8 mouse cellular contexts compared by ENCODE assay signal in the genomic region with DNA sequence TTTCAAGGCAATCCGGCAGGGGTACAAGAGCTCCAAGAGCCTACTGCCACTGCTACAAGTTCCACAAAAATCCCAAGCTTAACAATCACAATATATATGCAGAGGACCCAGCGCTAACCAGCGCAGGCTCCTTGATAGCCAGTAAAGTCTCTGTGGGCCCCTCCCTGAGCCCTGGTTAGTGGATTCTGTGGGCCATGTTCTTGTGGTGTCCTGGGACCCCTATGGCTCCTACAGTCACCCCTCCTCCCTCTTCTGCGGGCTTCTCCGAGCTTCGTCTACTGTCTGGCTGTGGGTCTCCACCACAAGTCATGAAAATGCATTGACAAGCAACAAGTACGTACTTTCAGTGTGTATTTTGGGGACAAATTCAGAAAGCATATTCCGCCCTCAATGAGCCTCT. TPM values are rescaled to one million over a fixed set of nuclear protein-coding genes. Genes with fewer than 3 reads are reported as not detected.
DNase-seq lines count a peak whose midpoint lies in the region; ATAC-seq and TF ChIP-seq lines count a peak whose summit lies in the region.

No protein-coding gene starts in this region.

- H3K79me2 ChIP-seq in heart, adult 2 months (replicated peaks; ENCODE audit: control insufficient read depth, insufficient read depth, low read length) = no peaks in the 10 kb centered on the region
- peaks cover 32% of the 10 kb centered on the region for H3K79me2 ChIP-seq in CH12.LX (replicated peaks; ENCODE audit: control insufficient read depth, extremely low read depth, insufficient read depth, poor library complexity, severe bottlenecking)

- TF ChIP-seq POLR2A in heart, adult 2 months (IDR thresholded peaks at IDR 0.05; ENCODE audit: insufficient read depth, low read depth, low read length) = no peak
- no peak for TF ChIP-seq POLR2A in CH12.LX (IDR thresholded peaks at IDR 0.05; ENCODE audit: low read depth, low read length)

- TF ChIP-seq RAD21 in CH12.LX (IDR thresholded peaks at IDR 0.05; ENCODE audit: low read depth, low read length) = no peak

- no peaks in the 10 kb centered on the region for H3K27me3 ChIP-seq in heart, adult 2 months (ENCODE audit: control insufficient read depth, insufficient read depth, low read length)
- H3K27me3 ChIP-seq in CH12.LX (replicated peaks) = no peaks in the 10 kb centered on the region
- H3K27me3 ChIP-seq in embryonic facial prominence, embryonic 12.5 days = no peaks in the 10 kb centered on the region
- no peaks in the 10 kb centered on the region for H3K27me3 ChIP-seq in intestine, embryonic 16.5 days (replicated peaks; ENCODE audit: control insufficient read depth, insufficient read depth, low read length)
- H3K27me3 ChIP-seq in midbrain, embryonic 14.5 days (ENCODE audit: control insufficient read depth, insufficient read depth, low read length) = no peaks in the 10 kb centered on the region

- no peaks in the 10 kb centered on the region for H3K9me3 ChIP-seq in CH12.LX (replicated peaks; ENCODE audit: low read length)
- no peaks in the 10 kb centered on the region for H3K9me3 ChIP-seq in embryonic facial prominence, embryonic 12.5 days
- H3K9me3 ChIP-seq in intestine, embryonic 16.5 days (ENCODE audit: control insufficient read depth, low read length) = no peaks in the 10 kb centered on the region
- H3K9me3 ChIP-seq in midbrain, embryonic 14.5 days (ENCODE audit: control insufficient read depth, low read length) = no peaks in the 10 kb centered on the region

- H3K9ac ChIP-seq in heart, adult 2 months (ENCODE audit: low read depth, low read length) = peak overlapping the region; percentile 65
- peak overlapping the region; percentile 70 for H3K9ac ChIP-seq in CH12.LX (ENCODE audit: insufficient read depth, low read depth)
- H3K9ac ChIP-seq in embryonic facial prominence, embryonic 12.5 days = peak overlapping the region; percentile 76
- H3K9ac ChIP-seq in intestine, embryonic 16.5 days (ENCODE audit: low read depth, low read length) = peak overlapping the region; percentile 80
- H3K9ac ChIP-seq in midbrain, embryonic 14.5 days (replicated peaks; ENCODE audit: low read length) = peak overlapping the region; percentile 76; the same call in 1 of the 2 replicates

- H3K4me2 ChIP-seq in CH12.LX (ENCODE audit: insufficient read depth, low read depth, poor library complexity, severe bottlenecking) = peak overlapping the region; percentile 14
- peak overlapping the region; percentile 96 for H3K4me2 ChIP-seq in embryonic facial prominence, embryonic 12.5 days (replicated peaks)
- peak overlapping the region; percentile 85 for H3K4me2 ChIP-seq in intestine, embryonic 16.5 days (ENCODE audit: low read depth, low read length)
- peak overlapping the region; percentile 77 for H3K4me2 ChIP-seq in midbrain, embryonic 14.5 days (ENCODE audit: low read length)

- peak overlapping the region; percentile 74 for H3K4me3 ChIP-seq in heart, adult 2 months
- peak overlapping the region; percentile 76 to 99 (median 91) for H3K4me3 ChIP-seq in CH12.LX (replicated peaks in 1 of 3; ENCODE audit: low read depth in 2 of 3, low read length in 2 of 3, poor library complexity in 1 of 3)
- peak overlapping the region; percentile 77 for H3K4me3 ChIP-seq in embryonic facial prominence, embryonic 12.5 days
- H3K4me3 ChIP-seq in intestine, embryonic 16.5 days (ENCODE audit: low read length) = peak overlapping the region; percentile 88
- H3K4me3 ChIP-seq in midbrain, embryonic 14.5 days (replicated peaks; ENCODE audit: low read depth, low read length) = peak overlapping the region; percentile 67

- no peak for TF ChIP-seq EP300 in heart, adult 2 months (IDR thresholded peaks at IDR 0.05; ENCODE audit: insufficient read depth, low read depth, low read length)
- TF ChIP-seq EP300 in CH12.LX (IDR thresholded peaks at IDR 0.05; ENCODE audit: low read length) = no peak

- intact Hi-C loops in heart, adult 2 months (cut with DNase I) = no loop called here

- TF ChIP-seq CTCF in heart, adult 2 months (IDR thresholded peaks at IDR 0.05) = no peak
- TF ChIP-seq CTCF in CH12.LX (conservative IDR thresholded peaks at IDR 0.05 in 1 of 2, IDR thresholded peaks at IDR 0.05 in 1 of 2; ENCODE audit: low read depth in 2 of 2, low read length in 2 of 2) = no peak

- dilution Hi-C loops in CH12.LX (cut with MboI; ENCODE audit: extremely low pct_ligation_motif_present, extremely low pct_unique_long_range_greater_than_20kb, low sequenced_read_pairs) = no loop called here

- 2% methylated on average over 8 of the region's 8 CpGs for WGBS in heart, adult 2 months
- WGBS in embryonic facial prominence, embryonic 12.5 days = 3% methylated on average over 8 of the region's 8 CpGs
- 2% methylated on average over 8 of the region's 8 CpGs for WGBS in intestine, embryonic 16.5 days
- 2% methylated on average over 8 of the region's 8 CpGs for WGBS in midbrain, embryonic 14.5 days

- H3K36me3 ChIP-seq in heart, adult 2 months (ENCODE audit: control insufficient read depth, insufficient read depth, low read length) = peaks cover 2% of the 10 kb centered on the region; the same call in 1 of the 2 replicates
- peaks cover 13 to 32% of the 10 kb centered on the region in 2 experiments for H3K36me3 ChIP-seq in CH12.LX (replicated peaks in 1 of 2; ENCODE audit: control insufficient read depth in 1 of 2, insufficient read depth in 1 of 2, low read length in 1 of 2)
- peaks cover 20% of the 10 kb centered on the region for H3K36me3 ChIP-seq in embryonic facial prominence, embryonic 12.5 days
- H3K36me3 ChIP-seq in intestine, embryonic 16.5 days (ENCODE audit: control insufficient read depth, insufficient read depth, low read length) = no peaks in the 10 kb centered on the region
- H3K36me3 ChIP-seq in midbrain, embryonic 14.5 days (ENCODE audit: control insufficient read depth, insufficient read depth, low read length) = peaks cover 30% of the 10 kb centered on the region

- in situ Hi-C loops in CH12.LX (cut with MboI; ENCODE audit: low pct_ligation_motif_present, low pct_unique_long_range_greater_than_20kb, low sequenced_read_pairs) = no loop called here

- ATAC-seq in embryonic facial prominence, embryonic 12.5 days (ENCODE audit: insufficient number of reproducible peaks, insufficient read depth, low FRiP score, low TSS enrichment) = no peak
- no peak for ATAC-seq in intestine, embryonic 16.5 days
- no peak for ATAC-seq in midbrain, embryonic 14.5 days (ENCODE audit: low FRiP score, low TSS enrichment)

- DNase-seq in heart, adult 2 months = no peak
- no peak for DNase-seq in heart, adult 9 months (ENCODE audit: low spot score in 2 of 2)
- DNase-seq in CH12.LX (ENCODE audit: extremely low read depth) (no peak), adipocyte (ENCODE audit: low spot score) (no peak)
- no peak for DNase-seq in midbrain, embryonic 14.5 days
- no peak for DNase-seq in ovary, postnatal 10 days (ENCODE audit: low spot score)

- peak overlapping the region; percentile 88 for H3K27ac ChIP-seq in heart, adult 2 months
- no peak overlapping the region for H3K27ac ChIP-seq in CH12.LX (ENCODE audit: insufficient read depth, low read depth)
- 0 out of 2 replicates have a peak overlapping the region, but pooled peaks have one; percentile 79 for H3K27ac ChIP-seq in embryonic facial prominence, embryonic 12.5 days
- H3K27ac ChIP-seq in intestine, embryonic 16.5 days (ENCODE audit: low read length) = no peak overlapping the region
- no peak overlapping the region for H3K27ac ChIP-seq in midbrain, embryonic 14.5 days (replicated peaks; ENCODE audit: low read depth, low read length)

- no peaks in the 10 kb centered on the region for H3K4me1 ChIP-seq in heart, adult 2 months (ENCODE audit: control insufficient read depth, insufficient read depth, low read length)
- peaks cover 2 to 23% of the 10 kb centered on the region in 2 experiments; a peak in 2 of 4 replicates for H3K4me1 ChIP-seq in CH12.LX (ENCODE audit: control insufficient read depth in 1 of 2, insufficient read depth in 2 of 2)
- peaks cover 4% of the 10 kb centered on the region for H3K4me1 ChIP-seq in embryonic facial prominence, embryonic 12.5 days
- H3K4me1 ChIP-seq in intestine, embryonic 16.5 days (ENCODE audit: control insufficient read depth, insufficient read depth, low read length) = peaks cover 6% of the 10 kb centered on the region
- H3K4me1 ChIP-seq in midbrain, embryonic 14.5 days (ENCODE audit: control insufficient read depth, insufficient read depth, low read length) = peaks cover 11% of the 10 kb centered on the region; the same call in 1 of the 2 replicates

TF ChIP-seq in CH12.LX, 34 proteins besides CTCF, POLR2A, EP300 and RAD21:
- no peak for TF ChIP-seq MAFK (IDR thresholded peaks at IDR 0.05; ENCODE audit: insufficient replicate concordance, low read length)
- 0 out of 2 replicates have a peak, but pooled peaks have one; percentile 3 for TF ChIP-seq ZMIZ1 (IDR thresholded peaks at IDR 0.05; ENCODE audit: low read depth, low read length)
TF ChIP-seq in CH12.LX: peak in this region for 1.

RNA-seq across cellular contexts. Expression of a gene that starts 0.6 kb away (rescaled TPM):
- total RNA-seq in heart, adult 2 months (2021) = 10 to 100 TPM; 10.8 to 15.3 TPM
- 0.66 and 2.0 TPM in 2 replicates for polyA plus RNA-seq in heart, adult 2 months (2012; rRNA removed)
- total RNA-seq in CH12.LX (2012; rRNA removed) = 56.5 and 73.2 TPM in 2 replicates
- 107 and 124 TPM in 2 replicates for total RNA-seq in CH12.LX (2014; rRNA removed)
- polyA plus RNA-seq in CH12.LX (2012; ENCODE audit: insufficient read length, low read depth) = 134 and 141 TPM in 2 replicates
- polyA plus RNA-seq in embryonic facial prominence, embryonic 12.5 days (2016; fragmentation: Nextera tagmentation; extraction: Ambion mirVana) = 44.8 and 52.1 TPM in 2 replicates
- polyA plus RNA-seq in intestine, embryonic 16.5 days (2015; fragmentation: Nextera tagmentation; extraction: Ambion mirVana) = 30.9 and 34.0 TPM in 2 replicates
- 19.6 and 25.2 TPM in 2 replicates for polyA plus RNA-seq in midbrain, embryonic 14.5 days (2014; fragmentation: Nextera tagmentation; extraction: Ambion mirVana)

RNA-seq across cellular contexts. Expression of a gene that starts 0.9 kb away (rescaled TPM):
- 100 to 1,000 TPM; 169 to 198 TPM for total RNA-seq in heart, adult 2 months (2021)
- 92.4 and 134 TPM in 2 replicates for polyA plus RNA-seq in heart, adult 2 months (2012; rRNA removed)
- total RNA-seq in CH12.LX (2012; rRNA removed) (13.6 and 13.8 TPM in 2 replicates), CH12.LX (2014; rRNA removed) (13.9 and 15.4 TPM in 2 replicates)
- polyA plus RNA-seq in CH12.LX (2012; ENCODE audit: insufficient read length, low read depth) = 15.1 and 15.8 TPM in 2 replicates
- 48.7 and 53.7 TPM in 2 replicates for polyA plus RNA-seq in embryonic facial prominence, embryonic 12.5 days (2016; fragmentation: Nextera tagmentation; extraction: Ambion mirVana)
- 114 and 117 TPM in 2 replicates for polyA plus RNA-seq in intestine, embryonic 16.5 days (2015; fragmentation: Nextera tagmentation; extraction: Ambion mirVana)
- polyA plus RNA-seq in midbrain, embryonic 14.5 days (2014; fragmentation: Nextera tagmentation; extraction: Ambion mirVana) = 31.9 and 37.5 TPM in 2 replicates

RNA-seq across cellular contexts. Expression of a gene that starts 17.6 kb away (rescaled TPM):
- total RNA-seq in heart, adult 2 months (2021) = 1 to 10 TPM; 8.2 to 9.6 TPM
- polyA plus RNA-seq in heart, adult 2 months (2012; rRNA removed) = 2.1 and 4.3 TPM in 2 replicates
- total RNA-seq in CH12.LX (2012; rRNA removed) (4.6 and 5.2 TPM in 2 replicates), CH12.LX (2014; rRNA removed) (2.3 and 2.6 TPM in 2 replicates)
- polyA plus RNA-seq in CH12.LX (2012; ENCODE audit: insufficient read length, low read depth) = 3.0 and 3.6 TPM in 2 replicates
- polyA plus RNA-seq in embryonic facial prominence, embryonic 12.5 days (2016; fragmentation: Nextera tagmentation; extraction: Ambion mirVana) = 10.9 and 12.0 TPM in 2 replicates
- polyA plus RNA-seq in intestine, embryonic 16.5 days (2015; fragmentation: Nextera tagmentation; extraction: Ambion mirVana) = 3.3 and 3.8 TPM in 2 replicates
- polyA plus RNA-seq in midbrain, embryonic 14.5 days (2014; fragmentation: Nextera tagmentation; extraction: Ambion mirVana) = 4.7 and 5.0 TPM in 2 replicates

Comparison
In these comparisons a context has a peak if more than half of its experiments do, and no peak if none do; other contexts are left out.
1. H3K27ac ChIP-seq: peak in heart, adult 2 months (single experiment) and embryonic facial prominence, embryonic 12.5 days (single experiment); none in CH12.LX (single experiment), intestine, embryonic 16.5 days (single experiment) and midbrain, embryonic 14.5 days (single experiment).
2. H3K4me2 ChIP-seq: peak in every context shown above with its lines; median percentile 96 in embryonic facial prominence, embryonic 12.5 days; 85 in intestine, embryonic 16.5 days; 77 in midbrain, embryonic 14.5 days; 14 in CH12.LX.
3. Peak in every context shown above with its lines, with median percentiles within 50 percentile points of each other: H3K4me3 ChIP-seq and H3K9ac ChIP-seq.